Mouse (Mus musculus) embryonic stem cell, embryonic (primary cell): ENCODE measurements at regions not wholly inside any gene's neighbourhood (a gene's known extent, or its start where the extent isn't known, plus 50 kb on each side); places are given as distances from the start of the nearest gene placed in this dataset.

Source experiments
- CTCF ChIA-PET, 4 experiments: fragments of 300-600 bp in 2 of 4; fragments of 350-600 bp in 2 of 4; sonication (Branson Sonifier 250); formaldehyde crosslinking; loops; one replicate each; lab custom pipeline; 2022; ENCODE audit warnings: inconsistent platforms in 2 of 4; lab: Charles Lee
- POLR2A ChIA-PET, 4 experiments: fragments of 300-600 bp in 2 of 4; fragments of 350-600 bp in 2 of 4; sonication (Branson Sonifier 250); formaldehyde crosslinking; loops; one replicate each; lab custom pipeline; 2022; ENCODE audit warnings: antibody characterized with exemption in 4 of 4, inconsistent platforms in 1 of 4; lab: Charles Lee

- POLR2A ChIA-PET: no interaction called here
- CTCF ChIA-PET: no interaction called here
Observed at GRCm38 (mm10) chr12:39048958-39049357, 269.8 kb downstream of the Etv1 start.

- ChIA-PET POLR2A (no interaction called here), CTCF (no interaction called here)
Observed at GRCm38 (mm10) chr12:39070331-39071045, 291.3 kb downstream of the Etv1 start.

GRCm38 (mm10) chr12:39073289-39074022 is 294.3 kb downstream of the Etv1 start:
- POLR2A ChIA-PET: no interaction called here
- CTCF ChIA-PET: no interaction called here

- POLR2A ChIA-PET: no interaction called here
Observed at GRCm38 (mm10) chr12:39086285-39086684, 307.1 kb downstream of the Etv1 start.

GRCm38 (mm10) chr12:39094638-39095230 is 315.6 kb downstream of the Etv1 start:
- CTCF ChIA-PET: interaction anchor here in 2 of 4 experiments (0.6 kb wide), 2 partner anchors 16 to 314 kb away, joined by 3 to 4 read pairs; no protein-coding TSS in a partner anchor
- POLR2A ChIA-PET: no interaction called here

More at GRCm38 (mm10) chr12:39086285-39086684, 307.1 kb downstream of the Etv1 start:
- CTCF ChIA-PET: no interaction called here

- POLR2A ChIA-PET: no interaction called here
Observed at GRCm38 (mm10) chr12:39123391-39124095, 344.4 kb downstream of the Etv1 start.

GRCm38 (mm10) chr12:39154689-39155088 is 375.5 kb downstream of the Etv1 start:
- ChIA-PET CTCF (no interaction called here), POLR2A (interaction anchor here in 1 of 4 experiments (0.6 kb wide), 1 partner anchor 9 kb away, joined by 3 read pairs; no protein-coding TSS in a partner anchor)

More at GRCm38 (mm10) chr12:39123391-39124095, 344.4 kb downstream of the Etv1 start:
- CTCF ChIA-PET: no interaction called here

GRCm38 (mm10) chr12:39176958-39177357 is 397.8 kb downstream of the Etv1 start:
- ChIA-PET POLR2A (no interaction called here), CTCF (no interaction called here)

GRCm38 (mm10) chr12:39224073-39224472 is 444.9 kb downstream of the Etv1 start:
- ChIA-PET CTCF (no interaction called here), POLR2A (no interaction called here)

- CTCF ChIA-PET: no interaction called here
Observed at GRCm38 (mm10) chr12:39256605-39257004, 477.4 kb downstream of the Etv1 start.

GRCm38 (mm10) chr12:39257571-39257970 is 478.4 kb downstream of the Etv1 start:
- ChIA-PET CTCF (no interaction called here), POLR2A (no interaction called here)

More at GRCm38 (mm10) chr12:39256605-39257004, 477.4 kb downstream of the Etv1 start:
- POLR2A ChIA-PET: no interaction called here

- CTCF ChIA-PET: no interaction called here
- POLR2A ChIA-PET: no interaction called here
Observed at GRCm38 (mm10) chr12:39289676-39290075, 510.5 kb downstream of the Etv1 start.

GRCm38 (mm10) chr12:39301351-39302212 is 522.4 kb downstream of the Etv1 start:
- POLR2A ChIA-PET: interaction anchor here in 2 of 4 experiments (0.6 to 1.0 kb wide), 2 partner anchors 521 to 919 kb away, joined by 3 read pairs; no protein-coding TSS in a partner anchor
- CTCF ChIA-PET: no interaction called here

GRCm38 (mm10) chr12:39302213-39302591 is 523.0 kb downstream of the Etv1 start:
- ChIA-PET CTCF (no interaction called here), POLR2A (interaction anchor here in 2 of 4 experiments (0.6 to 1.0 kb wide), 2 partner anchors 522 to 919 kb away, joined by 3 read pairs; no protein-coding TSS in a partner anchor)

- POLR2A ChIA-PET: no interaction called here
- CTCF ChIA-PET: interaction anchor here in 1 of 4 experiments (0.6 kb wide), 1 partner anchor 299 kb away, joined by 4 read pairs; no protein-coding TSS in a partner anchor
Observed at GRCm38 (mm10) chr12:39307746-39308145, 528.6 kb downstream of the Etv1 start.

GRCm38 (mm10) chr12:39309905-39310304 is 530.7 kb downstream of the Etv1 start:
- ChIA-PET CTCF (no interaction called here), POLR2A (no interaction called here)

- ChIA-PET CTCF (no interaction called here), POLR2A (interaction anchor here in 1 of 4 experiments (0.6 kb wide), 1 partner anchor 104 kb away, joined by 3 read pairs; no protein-coding TSS in a partner anchor)
Observed at GRCm38 (mm10) chr12:39317229-39317628, 538.0 kb downstream of the Etv1 start.

GRCm38 (mm10) chr12:39321453-39321852 is 542.3 kb downstream of the Etv1 start:
- ChIA-PET CTCF (no interaction called here), POLR2A (no interaction called here)
